Mouse (Mus musculus) CH12.LX (cell line): ENCODE measurements at regions not wholly inside any gene's neighbourhood (a gene's known extent, or its start where the extent isn't known, plus 50 kb on each side); places are given as distances from the start of the nearest gene placed in this dataset.

Source experiments
- DNase-seq: peaks from one replicate; pipeline ENCODE4 v3.0.0-alpha.2; 2013; ENCODE audit errors: extremely low read depth
- H3K27ac ChIP-seq: 2 replicates; pipeline ENCODE4 v1.5.1; 2012; ENCODE audit warnings: low read depth, mild to moderate bottlenecking, control low read depth, moderate library complexity; ENCODE audit not compliant: insufficient read depth
- H3K27me3 ChIP-seq: replicated peaks from 2 replicates; pipeline ENCODE3; 2012; ENCODE audit warnings: inconsistent platforms
- H3K36me3 ChIP-seq, 2 experiments: replicated peaks in 1 of 2; 2 replicates each; pipeline versions ENCODE3 to v1.6.1; 2012; ENCODE audit warnings: inconsistent platforms in 1 of 2, low read length in 1 of 2, mild to moderate bottlenecking in 1 of 2, mixed read lengths in 1 of 2, moderate library complexity in 1 of 2; ENCODE audit not compliant: control insufficient read depth in 1 of 2, insufficient read depth in 1 of 2
- H3K4me1 ChIP-seq, 2 experiments: 2 replicates each; pipeline ENCODE4 v1.6.1; 2012; ENCODE audit warnings: inconsistent platforms in 1 of 2, moderate library complexity in 1 of 2; ENCODE audit not compliant: insufficient read depth in 2 of 2, control insufficient read depth in 1 of 2
- H3K4me2 ChIP-seq: 2 replicates; pipeline ENCODE4 v1.6.1; 2012; ENCODE audit warnings: low read depth, mild to moderate bottlenecking, control low read depth; ENCODE audit not compliant: poor library complexity, insufficient read depth, severe bottlenecking
- H3K4me3 ChIP-seq, 3 experiments: fragments of 150-350 bp in 1 of 3; sonication (generic) in 1 of 3; replicated peaks in 1 of 3; 2 replicates each; pipeline versions ENCODE3 to v1.5.1; 2011 to 2012; ENCODE audit warnings: low read depth in 2 of 3, low read length in 2 of 3, mild to moderate bottlenecking in 2 of 3, moderate library complexity in 2 of 3, control low read depth in 1 of 3, improper control_type of control experiment in 1 of 3, inconsistent platforms in 1 of 3, mixed read lengths in 1 of 3; ENCODE audit not compliant: poor library complexity in 1 of 3
- H3K79me2 ChIP-seq: replicated peaks from 2 replicates; pipeline ENCODE4 v1.6.1; 2012; ENCODE audit warnings: mild to moderate bottlenecking, moderate library complexity; ENCODE audit not compliant: control insufficient read depth, poor library complexity, insufficient read depth, severe bottlenecking; ENCODE audit errors: extremely low read depth
- H3K9ac ChIP-seq: 2 replicates; pipeline ENCODE4 v1.6.1; 2012; ENCODE audit warnings: low read depth, mild to moderate bottlenecking, control low read depth, moderate library complexity; ENCODE audit not compliant: insufficient read depth
- H3K9me3 ChIP-seq: replicated peaks from 2 replicates; pipeline ENCODE3; 2012; ENCODE audit warnings: low read length, inconsistent platforms, mixed read lengths
- BHLHE40 ChIP-seq: IDR thresholded peaks from 2 replicates; pipeline ENCODE4 v1.6.1; 2011; ENCODE audit warnings: mild to moderate bottlenecking, low read depth, low read length, improper control_type of control experiment
- CHD2 ChIP-seq: IDR thresholded peaks from 2 replicates; pipeline ENCODE4 v1.6.1; 2011; ENCODE audit warnings: low read length, improper control_type of control experiment
- CTCF ChIP-seq, 2 experiments: IDR thresholded peaks in 1 of 2; conservative IDR thresholded peaks in 1 of 2; 2 replicates each; pipeline ENCODE4 v1.5.1; 2011 to 2012; ENCODE audit warnings: low read depth in 2 of 2, low read length in 2 of 2, improper control_type of control experiment in 1 of 2, inconsistent platforms in 1 of 2, mild to moderate bottlenecking in 1 of 2, moderate library complexity in 1 of 2
- E2F4 ChIP-seq: IDR thresholded peaks from 2 replicates; pipeline ENCODE4 v1.6.1; 2011; ENCODE audit warnings: low read depth, low read length, improper control_type of control experiment; ENCODE audit not compliant: insufficient replicate concordance
- ELF1 ChIP-seq: IDR thresholded peaks from 2 replicates; pipeline ENCODE4 v1.6.1; 2014; ENCODE audit warnings: low read depth, mild to moderate bottlenecking, inconsistent platforms, low read length, improper control_type of control experiment
- EP300 ChIP-seq: IDR thresholded peaks from 2 replicates; pipeline ENCODE4 v1.6.1; 2011; ENCODE audit warnings: low read length, improper control_type of control experiment
- ETS1 ChIP-seq: conservative IDR thresholded peaks from 2 replicates; pipeline ENCODE4 v1.6.1; 2012; ENCODE audit warnings: low read depth, mild to moderate bottlenecking, inconsistent platforms, low read length, improper control_type of control experiment, moderate library complexity
- GABPA ChIP-seq: IDR thresholded peaks from 2 replicates; pipeline ENCODE4 v1.6.1; 2012; ENCODE audit warnings: low read depth, low read length, improper control_type of control experiment, inconsistent platforms; ENCODE audit not compliant: insufficient replicate concordance
- IRF4 ChIP-seq: IDR thresholded peaks from 2 replicates; pipeline ENCODE4 v1.6.1; 2014; ENCODE audit warnings: low read depth, mild to moderate bottlenecking, inconsistent platforms, low read length, improper control_type of control experiment
- JUN ChIP-seq: IDR thresholded peaks from 2 replicates; pipeline ENCODE4 v1.6.1; 2011; ENCODE audit warnings: low read depth, mild to moderate bottlenecking, low read length, improper control_type of control experiment, moderate library complexity; ENCODE audit not compliant: insufficient read depth
- JUND ChIP-seq: conservative IDR thresholded peaks from 2 replicates; pipeline ENCODE4 v1.6.1; 2011; ENCODE audit warnings: low read depth, low read length, improper control_type of control experiment
- KAT2A ChIP-seq: IDR thresholded peaks from 2 replicates; pipeline ENCODE4 v1.6.1; 2012; ENCODE audit warnings: low read length, improper control_type of control experiment, inconsistent platforms; ENCODE audit not compliant: insufficient replicate concordance
- MAFK ChIP-seq: IDR thresholded peaks from 2 replicates; pipeline ENCODE4 v1.6.1; 2011; ENCODE audit warnings: low read length, improper control_type of control experiment; ENCODE audit not compliant: insufficient replicate concordance
- MAX ChIP-seq: IDR thresholded peaks from 2 replicates; pipeline ENCODE4 v1.6.1; 2011; ENCODE audit warnings: low read length, improper control_type of control experiment
- MAZ ChIP-seq: IDR thresholded peaks from 2 replicates; pipeline ENCODE4 v1.6.1; 2012; ENCODE audit warnings: low read depth, mild to moderate bottlenecking, inconsistent platforms, low read length, improper control_type of control experiment, moderate library complexity
- MEF2A ChIP-seq: IDR thresholded peaks from 2 replicates; pipeline ENCODE4 v1.6.1; 2014; ENCODE audit warnings: low read depth, mild to moderate bottlenecking, inconsistent platforms, low read length, improper control_type of control experiment, borderline replicate concordance
- MXI1 ChIP-seq: IDR thresholded peaks from 2 replicates; pipeline ENCODE4 v1.6.1; 2011; ENCODE audit warnings: mild to moderate bottlenecking, low read depth, low read length, improper control_type of control experiment
- NRF1 ChIP-seq: IDR thresholded peaks from 2 replicates; pipeline ENCODE4 v1.6.1; 2014; ENCODE audit warnings: low read depth, mild to moderate bottlenecking, inconsistent platforms, low read length, improper control_type of control experiment, moderate library complexity
- PAX5 ChIP-seq: IDR thresholded peaks from 2 replicates; pipeline ENCODE4 v1.6.1; 2012; ENCODE audit warnings: low read length, inconsistent platforms, mixed read lengths
- POLR2AphosphoS2 ChIP-seq: IDR thresholded peaks from 2 replicates; pipeline ENCODE4 v1.6.1; 2011; ENCODE audit warnings: low read depth, low read length, improper control_type of control experiment
- SMC3 ChIP-seq: IDR thresholded peaks from 2 replicates; pipeline ENCODE4 v1.6.1; 2011; ENCODE audit warnings: low read depth, low read length, improper control_type of control experiment
- TBP ChIP-seq: conservative IDR thresholded peaks from 2 replicates; pipeline ENCODE4 v1.6.1; 2011; ENCODE audit warnings: low read depth, low read length, improper control_type of control experiment
- UBTF ChIP-seq: IDR thresholded peaks from 2 replicates; pipeline ENCODE4 v1.6.1; 2012; ENCODE audit warnings: low read depth, mild to moderate bottlenecking, inconsistent platforms, low read length, improper control_type of control experiment, moderate library complexity
- USF2 ChIP-seq: conservative IDR thresholded peaks from 2 replicates; pipeline ENCODE4 v1.6.1; 2011; ENCODE audit warnings: low read depth, low read length, improper control_type of control experiment
- ZC3H11A ChIP-seq: IDR thresholded peaks from 2 replicates; pipeline ENCODE4 v1.6.1; 2012; ENCODE audit warnings: low read depth, mild to moderate bottlenecking, inconsistent platforms, low read length, improper control_type of control experiment
- ZKSCAN1 ChIP-seq: IDR thresholded peaks from 2 replicates; pipeline ENCODE4 v1.6.1; 2012; ENCODE audit warnings: low read depth, inconsistent platforms, low read length, improper control_type of control experiment, borderline replicate concordance
- ZNF384 ChIP-seq: IDR thresholded peaks from 2 replicates; pipeline ENCODE4 v1.6.1; 2012; ENCODE audit warnings: low read depth, low read length, improper control_type of control experiment, inconsistent platforms
- dilution Hi-C: fragments of 300-500 bp; cut with MboI; formaldehyde crosslinking; loops from 2 replicates; pipeline ENCODE4 v1.14.3; 2020; ENCODE audit warnings: low sequenced_read_pairs; ENCODE audit not compliant: extremely low pct_unique_long_range_greater_than_20kb, extremely low pct_ligation_motif_present
- in situ Hi-C: fragments of 300-500 bp; cut with MboI; formaldehyde crosslinking; loops from 3 replicates; pipeline ENCODE4 v1.14.3; 2019; ENCODE audit warnings: low sequenced_read_pairs, low pct_ligation_motif_present, low pct_unique_long_range_greater_than_20kb, mixed read lengths

- dilution Hi-C loops, result no loop called here
- no peaks in the 10 kb centered on the region for H3K27me3 ChIP-seq
- H3K4me1 ChIP-seq, result peaks cover 5 to 47% of the 10 kb centered on the region in 2 experiments; a peak in 3 of 4 replicates
- no peaks in the 10 kb centered on the region for H3K36me3 ChIP-seq
- no peak overlapping the region for H3K4me2 ChIP-seq
- H3K79me2 ChIP-seq, result no peaks in the 10 kb centered on the region
- H3K9me3 ChIP-seq, result no peaks in the 10 kb centered on the region
- no peak for DNase-seq
- no peak overlapping the region for H3K4me3 ChIP-seq
- H3K27ac ChIP-seq, result no peak overlapping the region
- in situ Hi-C loops, result no loop called here
- H3K9ac ChIP-seq, result no peak overlapping the region
- no peak for TF ChIP-seq JUN
- TF ChIP-seq PAX5, result no peak
- no peak for TF ChIP-seq POLR2AphosphoS2
- no peak for TF ChIP-seq SMC3
- TF ChIP-seq UBTF, result no peak
- no peak for TF ChIP-seq JUND
- no peak for TF ChIP-seq MEF2A
- TF ChIP-seq ETS1, result no peak
- TF ChIP-seq E2F4, result no peak
- no peak for TF ChIP-seq CHD2
- no peak for TF ChIP-seq TBP
- no peak for TF ChIP-seq MXI1
- no peak for TF ChIP-seq ELF1
- no peak for TF ChIP-seq GABPA
- TF ChIP-seq EP300, result no peak
- no peak for TF ChIP-seq IRF4
- no peak for TF ChIP-seq ZNF384
- no peak for TF ChIP-seq USF2
Observed at GRCm38 (mm10) chr5:138912711-138913105, 84.5 kb downstream of the Pdgfa start.

DNA sequence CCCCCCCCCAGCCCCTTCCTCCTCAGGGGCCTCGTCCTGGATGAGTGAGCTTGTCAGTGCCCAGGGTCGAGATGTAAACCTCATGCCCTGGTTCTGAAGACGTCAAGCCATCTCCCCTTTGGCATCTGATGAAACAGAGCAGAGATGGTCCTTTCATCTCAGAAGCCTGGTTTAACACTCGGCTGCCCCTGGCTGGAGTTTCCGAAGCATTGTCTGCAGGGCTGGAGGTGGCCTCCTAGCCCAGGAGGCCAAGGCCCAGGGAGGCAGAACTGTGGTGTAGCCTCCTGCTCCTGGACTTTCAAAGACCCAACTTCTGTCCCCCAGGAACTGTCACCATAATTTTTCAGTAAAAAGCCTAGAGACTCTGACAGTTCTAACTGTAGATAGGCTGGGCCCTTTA lies 82.1 kb downstream of the Pdgfa start:
- Histone ChIP-seq H3K27me3 (no peaks in the 10 kb centered on the region), H3K9ac (no peak overlapping the region), H3K4me2 (no peak overlapping the region), H3K9me3 (no peaks in the 10 kb centered on the region), H3K27ac (no peak overlapping the region), H3K4me3 (no peak overlapping the region), H3K36me3 (no peaks in the 10 kb centered on the region), H3K79me2 (no peaks in the 10 kb centered on the region), H3K4me1 (peaks cover 5 to 30% of the 10 kb centered on the region in 2 experiments; a peak in 3 of 4 replicates)
- dilution Hi-C loops, result no loop called here
- TF ChIP-seq BHLHE40 (no peak), KAT2A (no peak), MAZ (no peak), ETS1 (no peak), IRF4 (no peak), MAX (no peak), MAFK (no peak), ZNF384 (no peak), ELF1 (no peak), NRF1 (no peak), ZKSCAN1 (no peak), ZC3H11A (no peak), TBP (no peak), USF2 (no peak), CTCF (conservative IDR thresholded peaks at IDR 0.05 in 1 of 2, IDR thresholded peaks at IDR 0.05 in 1 of 2; ENCODE audit: low read depth in 2 of 2, low read length in 2 of 2) (no peak)
- in situ Hi-C loops, result no loop called here
- DNase-seq, result no peak
